Mouse (Mus musculus) limb, embryonic 15.5 days (tissue): ENCODE data around the gene Spint2. TPM values are rescaled to one million over a fixed set of nuclear protein-coding genes. Genes with fewer than 3 reads are reported as not detected.

Experiments
- polyA plus RNA-seq: library from polyadenylated mRNA; unstranded; fragments of >200 nt; fragmentation: Nextera tagmentation; extraction: Ambion mirVana; gene quantifications from 2 replicates; pipeline ENCODE4 v1.2.1, GENCODE M21; 2015

Gene Spint2
- polyA plus RNA-seq, 1 experiment from 2014 or later, result 194 TPM

Other genes with a start within 250 kb of the Spint2 start
- gene Ryr1, start 156.7 kb downstream of the Spint2 start, polyA plus RNA-seq, result 5.1 and 10.8 TPM in 2 replicates
- gene Rasgrp4, start 147.1 kb downstream of the Spint2 start, polyA plus RNA-seq, result 0.84 and 1.1 TPM in 2 replicates
- 19.7 and 22.1 TPM in 2 replicates for gene Fam98c, start 125.7 kb downstream of the Spint2 start, polyA plus RNA-seq
- gene Ggn, start 111.7 kb downstream of the Spint2 start, polyA plus RNA-seq, result 1.3 TPM in 2 replicates
- 2.4 and 3.1 TPM in 2 replicates for gene Spred3, start 111.5 kb downstream of the Spint2 start, polyA plus RNA-seq
- 254 and 271 TPM in 2 replicates for gene Psmd8, start 101.2 kb downstream of the Spint2 start, polyA plus RNA-seq
- gene Catsperg1, start 67.9 kb downstream of the Spint2 start, polyA plus RNA-seq, result 1.2 TPM in 2 replicates
- 5.2 TPM in 2 replicates for gene Kcnk6, start 49.4 kb downstream of the Spint2 start, polyA plus RNA-seq
- gene Yif1b, start 43.6 kb downstream of the Spint2 start, polyA plus RNA-seq, result 137 and 141 TPM in 2 replicates
- 13.0 and 14.2 TPM in 2 replicates for gene 2200002D01Rik, start 33.4 kb downstream of the Spint2 start, polyA plus RNA-seq
- gene Ppp1r14a, start 7.4 kb upstream of the Spint2 start, polyA plus RNA-seq, result 15.5 and 16.9 TPM in 2 replicates
- gene Dpf1, start 22.0 kb upstream of the Spint2 start, polyA plus RNA-seq, result 13.1 and 15.9 TPM in 2 replicates
- 19.1 and 20.5 TPM in 2 replicates for gene Sipa1l3, start 236.7 kb upstream of the Spint2 start, polyA plus RNA-seq